Mouse (Mus musculus): ENCODE results near the gene Grin2b. TPM values are rescaled to one million over a fixed set of nuclear protein-coding genes. Genes with fewer than 3 reads are reported as not detected.

Grin2b gene
- total and polyA plus RNA-seq, 2 experiments = 0.01 to 0.09 TPM

DNA sequence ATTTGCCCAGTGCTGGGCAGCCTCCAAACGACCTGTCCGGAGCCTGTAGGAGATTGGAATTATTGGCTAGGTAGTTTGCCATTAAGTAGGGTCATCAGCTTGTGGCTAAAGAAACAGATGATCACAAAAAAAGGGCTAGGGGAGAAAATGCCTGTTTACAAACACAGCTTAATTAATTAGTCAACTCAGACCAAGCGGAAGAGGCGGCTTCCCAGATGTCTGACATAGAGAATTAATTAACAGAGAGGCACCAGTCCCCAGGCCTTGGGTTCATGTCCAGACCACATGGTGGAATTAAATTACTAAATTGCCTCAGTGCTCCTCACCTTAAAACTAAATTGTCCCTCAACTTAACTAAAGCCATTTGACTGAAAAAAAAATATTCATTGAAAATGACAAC, 376.4 kb downstream of the Grin2b start:
- Histone ChIP-seq H3K27me3 (ENCODE audit: control insufficient read depth, insufficient read depth, low read length) (no peaks in the 10 kb centered on the region), H3K9ac (ENCODE audit: low read depth, low read length) (no peak overlapping the region), H3K4me1 (ENCODE audit: control insufficient read depth, insufficient read depth, low read length) (no peaks in the 10 kb centered on the region), H3K79me2 (ENCODE audit: control insufficient read depth, insufficient read depth, low read length) (no peaks in the 10 kb centered on the region), H3K27ac (replicated peaks; ENCODE audit: insufficient read depth, low read depth, low read length) (no peak overlapping the region), H3K36me3 (ENCODE audit: control insufficient read depth, insufficient read depth, low read length) (no peaks in the 10 kb centered on the region), H3K4me3 (ENCODE audit: insufficient read depth, low read depth, low read length) (no peak overlapping the region)
- 88% methylated on average over 4 of the region's 4 CpGs for whole genome bisulfite sequencing
- TF ChIP-seq POLR2A (IDR thresholded peaks at IDR 0.05; ENCODE audit: extremely low read depth, insufficient read depth, low read length) (no peak), CTCF (IDR thresholded peaks at IDR 0.05; ENCODE audit: low read depth, low read length) (no peak)
- no peak for DNase-seq (ENCODE audit: extremely low read depth, low read depth, low spot score)

DNA sequence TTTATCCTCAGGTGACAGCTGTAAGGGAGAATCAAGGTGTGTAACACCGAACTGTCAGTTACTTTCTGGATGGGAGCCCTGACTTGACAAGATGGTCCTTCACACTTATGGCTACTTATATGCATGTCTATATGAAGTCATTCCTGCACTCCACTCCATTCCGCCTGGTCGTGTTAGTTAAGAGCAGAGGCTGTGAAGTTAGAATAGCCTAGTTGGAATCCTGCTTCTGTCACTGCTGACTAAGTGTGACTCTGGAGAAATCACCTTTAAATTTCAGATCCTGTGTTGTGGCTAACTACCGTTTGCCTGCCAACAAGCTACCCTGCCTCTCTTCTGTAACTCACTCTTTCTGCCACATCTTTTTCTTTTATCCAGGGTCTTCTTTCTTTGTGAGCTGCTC, 381.9 kb downstream of the Grin2b start:
- no peaks in the 10 kb centered on the region for H3K27me3 ChIP-seq (ENCODE audit: control insufficient read depth, insufficient read depth, low read length)
- no peaks in the 10 kb centered on the region for H3K36me3 ChIP-seq (ENCODE audit: control insufficient read depth, insufficient read depth, low read length)
- H3K79me2 ChIP-seq (ENCODE audit: control insufficient read depth, insufficient read depth, low read length) = no peaks in the 10 kb centered on the region
- H3K27ac ChIP-seq (replicated peaks; ENCODE audit: insufficient read depth, low read depth, low read length) = no peak overlapping the region
- no peaks in the 10 kb centered on the region for H3K4me1 ChIP-seq (ENCODE audit: control insufficient read depth, insufficient read depth, low read length)
- 93% methylated on average over 4 of the region's 4 CpGs for WGBS
- TF ChIP-seq POLR2A (IDR thresholded peaks at IDR 0.05; ENCODE audit: extremely low read depth, insufficient read depth, low read length) = no peak
- TF ChIP-seq CTCF (IDR thresholded peaks at IDR 0.05; ENCODE audit: low read depth, low read length) = no peak
- H3K9ac ChIP-seq (ENCODE audit: low read depth, low read length) = no peak overlapping the region
- no peak overlapping the region for H3K4me3 ChIP-seq (ENCODE audit: insufficient read depth, low read depth, low read length)
- no peak for DNase-seq (ENCODE audit: extremely low read depth, low read depth, low spot score)

DNA sequence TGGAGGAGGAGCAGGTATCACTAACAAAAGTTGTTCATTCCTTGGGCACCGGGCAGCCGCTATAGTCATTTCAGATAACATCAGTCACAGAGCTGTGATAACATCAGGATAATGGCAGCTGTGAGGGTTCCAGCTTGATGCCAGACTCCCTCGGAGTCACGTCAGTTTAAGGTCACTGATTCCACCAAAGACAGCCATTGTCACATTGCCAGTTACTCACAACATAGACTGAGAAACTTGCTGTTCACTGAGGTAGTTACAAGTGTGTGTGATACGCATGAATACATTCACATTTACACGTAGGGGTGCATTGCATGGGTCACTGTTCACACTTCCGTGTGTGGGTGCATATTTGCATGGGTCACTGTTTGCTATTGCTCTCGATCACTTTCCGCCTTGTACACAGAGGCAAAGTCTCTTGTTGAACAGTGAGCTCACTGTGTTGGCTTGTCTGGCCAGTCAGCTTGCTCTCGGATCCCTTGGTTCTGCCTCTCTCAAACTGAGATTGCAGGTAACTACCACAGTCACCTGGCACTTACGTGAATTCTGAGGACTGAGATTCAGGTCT, 383.6 kb downstream of the Grin2b start:
- Histone ChIP-seq H3K36me3 (ENCODE audit: control insufficient read depth, insufficient read depth, low read length) (no peaks in the 10 kb centered on the region), H3K4me3 (ENCODE audit: insufficient read depth, low read depth, low read length) (no peak overlapping the region), H3K4me1 (ENCODE audit: control insufficient read depth, insufficient read depth, low read length) (no peaks in the 10 kb centered on the region), H3K27ac (replicated peaks; ENCODE audit: insufficient read depth, low read depth, low read length) (no peak overlapping the region), H3K9ac (ENCODE audit: low read depth, low read length) (no peak overlapping the region), H3K79me2 (ENCODE audit: control insufficient read depth, insufficient read depth, low read length) (no peaks in the 10 kb centered on the region), H3K27me3 (ENCODE audit: control insufficient read depth, insufficient read depth, low read length) (no peaks in the 10 kb centered on the region)
- no peak for DNase-seq (ENCODE audit: extremely low read depth, low read depth, low spot score)
- 46% methylated on average over 11 of the region's 11 CpGs for whole genome bisulfite sequencing
- no peak for TF ChIP-seq CTCF (IDR thresholded peaks at IDR 0.05; ENCODE audit: low read depth, low read length)
- TF ChIP-seq POLR2A (IDR thresholded peaks at IDR 0.05; ENCODE audit: extremely low read depth, insufficient read depth, low read length) = no peak

DNA sequence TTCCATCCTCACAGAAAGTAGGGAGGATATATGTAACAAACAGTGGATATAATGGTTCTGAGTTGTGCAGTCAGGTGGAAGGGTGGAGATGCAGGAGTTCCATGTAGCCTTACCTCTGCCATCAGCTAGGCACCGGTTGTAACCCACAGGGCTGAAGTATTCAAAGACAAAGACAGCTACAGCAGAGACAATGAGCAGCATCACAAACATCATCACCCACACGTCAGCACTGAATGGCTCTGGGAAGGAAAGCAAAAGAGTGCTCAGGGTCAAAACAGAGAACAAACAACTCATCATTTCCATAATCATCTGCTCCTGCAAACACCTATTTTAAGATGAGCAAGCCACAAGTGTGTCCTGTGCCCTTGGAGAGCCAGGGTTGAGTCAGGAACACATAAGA, 398.6 kb downstream of the Grin2b start:
- H3K4me3 ChIP-seq (ENCODE audit: insufficient read depth, low read depth, low read length) = no peak overlapping the region
- DNase-seq (ENCODE audit: extremely low read depth, low read depth, low spot score) = no peak
- H3K9ac ChIP-seq (ENCODE audit: low read depth, low read length) = no peak overlapping the region
- H3K4me1 ChIP-seq (ENCODE audit: control insufficient read depth, insufficient read depth, low read length) = no peaks in the 10 kb centered on the region
- H3K79me2 ChIP-seq (ENCODE audit: control insufficient read depth, insufficient read depth, low read length) = no peaks in the 10 kb centered on the region
- H3K36me3 ChIP-seq (ENCODE audit: control insufficient read depth, insufficient read depth, low read length) = no peaks in the 10 kb centered on the region
- H3K27me3 ChIP-seq (ENCODE audit: control insufficient read depth, insufficient read depth, low read length) = no peaks in the 10 kb centered on the region; the same call in 1 of the 2 replicates
- 90% methylated on average over 2 of the region's 2 CpGs for WGBS
- TF ChIP-seq POLR2A (IDR thresholded peaks at IDR 0.05; ENCODE audit: extremely low read depth, insufficient read depth, low read length) (no peak), CTCF (IDR thresholded peaks at IDR 0.05; ENCODE audit: low read depth, low read length) (no peak)
- H3K27ac ChIP-seq (replicated peaks; ENCODE audit: insufficient read depth, low read depth, low read length) = no peak overlapping the region

DNA sequence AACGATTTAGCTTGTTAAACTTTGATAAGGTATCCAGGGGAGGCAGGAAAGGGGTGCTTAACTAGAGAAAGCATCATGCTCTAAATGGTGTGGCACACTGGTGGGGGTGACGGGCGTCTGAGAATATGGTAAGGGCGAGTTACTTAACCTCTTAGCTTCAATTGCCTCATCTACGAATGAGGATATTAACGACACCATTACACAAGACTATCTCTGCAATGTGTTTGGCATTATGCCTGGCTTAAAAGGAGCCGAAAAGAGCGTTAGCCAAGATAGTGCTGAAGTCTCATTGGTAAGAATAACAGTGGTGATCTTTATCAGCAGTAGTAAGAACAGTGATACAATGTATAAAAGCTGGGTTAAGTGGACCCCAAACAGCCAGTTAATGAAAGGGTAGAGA, 405.7 kb downstream of the Grin2b start:
- peak; percentile 17 for DNase-seq (ENCODE audit: extremely low read depth, low read depth, low spot score)
- Histone ChIP-seq H3K4me3 (ENCODE audit: insufficient read depth, low read depth, low read length) (no peak overlapping the region), H3K36me3 (ENCODE audit: control insufficient read depth, insufficient read depth, low read length) (no peaks in the 10 kb centered on the region), H3K27ac (replicated peaks; ENCODE audit: insufficient read depth, low read depth, low read length) (no peak overlapping the region), H3K4me1 (ENCODE audit: control insufficient read depth, insufficient read depth, low read length) (no peaks in the 10 kb centered on the region), H3K79me2 (ENCODE audit: control insufficient read depth, insufficient read depth, low read length) (no peaks in the 10 kb centered on the region), H3K9ac (ENCODE audit: low read depth, low read length) (no peak overlapping the region), H3K27me3 (ENCODE audit: control insufficient read depth, insufficient read depth, low read length) (no peaks in the 10 kb centered on the region)
- 60% methylated on average over 8 of the region's 8 CpGs for WGBS
- no peak for TF ChIP-seq CTCF (IDR thresholded peaks at IDR 0.05; ENCODE audit: low read depth, low read length)

DNA sequence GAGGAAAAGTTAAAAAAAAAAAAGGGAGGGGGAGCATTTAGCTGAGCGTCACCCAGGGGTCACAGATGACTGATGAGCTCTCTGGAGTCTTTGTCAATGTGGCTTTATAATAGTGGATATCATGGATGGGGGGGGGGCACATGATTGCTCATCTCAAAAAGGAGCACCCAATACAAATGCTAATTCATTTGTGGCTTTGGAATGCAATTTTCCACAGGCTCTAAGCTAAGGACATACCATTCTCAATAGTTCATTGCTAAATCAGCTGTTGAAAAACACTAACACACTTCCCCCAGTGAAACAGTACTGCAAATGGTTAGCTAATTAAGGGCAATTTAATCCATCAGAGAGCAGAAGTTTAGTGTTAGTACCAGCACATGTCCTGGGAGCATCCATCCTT, 414.6 kb downstream of the Grin2b start:
- H3K4me1 ChIP-seq (ENCODE audit: control insufficient read depth, insufficient read depth, low read length) = no peaks in the 10 kb centered on the region
- no peak overlapping the region for H3K9ac ChIP-seq (ENCODE audit: low read depth, low read length)
- DNase-seq (ENCODE audit: extremely low read depth, low read depth, low spot score) = no peak
- no peaks in the 10 kb centered on the region for H3K36me3 ChIP-seq (ENCODE audit: control insufficient read depth, insufficient read depth, low read length)
- TF ChIP-seq POLR2A (IDR thresholded peaks at IDR 0.05; ENCODE audit: extremely low read depth, insufficient read depth, low read length) (no peak), CTCF (IDR thresholded peaks at IDR 0.05; ENCODE audit: low read depth, low read length) (no peak)
- H3K79me2 ChIP-seq (ENCODE audit: control insufficient read depth, insufficient read depth, low read length) = no peaks in the 10 kb centered on the region
- no peak overlapping the region for H3K4me3 ChIP-seq (ENCODE audit: insufficient read depth, low read depth, low read length)
- H3K27ac ChIP-seq (replicated peaks; ENCODE audit: insufficient read depth, low read depth, low read length) = no peak overlapping the region
- 76% methylated on average over 1 of the region's 1 CpGs for WGBS
- no peaks in the 10 kb centered on the region for H3K27me3 ChIP-seq (ENCODE audit: control insufficient read depth, insufficient read depth, low read length)
